Mouse (Mus musculus) forelimb bud, embryonic 11.5 days (tissue): ENCODE measurements at regions not wholly inside any gene's neighbourhood (a gene's known extent, or its start where the extent isn't known, plus 50 kb on each side); places are given as distances from the start of the nearest gene placed in this dataset.

Experiments
- DNase-seq: peaks from one replicate; pipeline ENCODE4 v3.0.0-alpha.2; 2012; ENCODE audit warnings: low read depth, low spot score

DNA sequence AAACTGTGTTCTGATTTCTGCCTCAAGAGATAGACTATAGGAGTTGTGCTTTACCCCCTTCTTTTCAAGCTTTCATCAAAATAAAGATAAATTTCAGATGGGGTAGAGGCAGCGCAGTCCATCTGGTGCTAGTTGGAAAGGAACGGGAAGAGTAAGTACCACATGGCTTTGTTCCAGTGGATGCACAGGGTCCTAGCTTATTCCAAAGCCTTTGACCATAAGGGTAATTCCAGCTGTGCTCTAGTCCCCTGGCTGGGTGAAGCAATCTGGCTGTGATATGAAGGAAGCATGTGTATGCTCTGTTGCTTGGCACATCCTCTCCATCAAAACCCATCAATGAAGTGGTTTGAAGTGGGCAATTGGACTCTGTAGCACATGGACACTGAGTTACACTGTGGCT is 155.6 kb downstream of the 1190002N15Rik start:
- no peak for DNase-seq

- no peak for DNase-seq
Measured at GRCm38 (mm10) chr9:94378835-94379234, 159.0 kb downstream of the 1190002N15Rik start.

GRCm38 (mm10) chr9:94378291-94378690 is 159.6 kb downstream of the 1190002N15Rik start:
- DNase-seq = no peak

DNA sequence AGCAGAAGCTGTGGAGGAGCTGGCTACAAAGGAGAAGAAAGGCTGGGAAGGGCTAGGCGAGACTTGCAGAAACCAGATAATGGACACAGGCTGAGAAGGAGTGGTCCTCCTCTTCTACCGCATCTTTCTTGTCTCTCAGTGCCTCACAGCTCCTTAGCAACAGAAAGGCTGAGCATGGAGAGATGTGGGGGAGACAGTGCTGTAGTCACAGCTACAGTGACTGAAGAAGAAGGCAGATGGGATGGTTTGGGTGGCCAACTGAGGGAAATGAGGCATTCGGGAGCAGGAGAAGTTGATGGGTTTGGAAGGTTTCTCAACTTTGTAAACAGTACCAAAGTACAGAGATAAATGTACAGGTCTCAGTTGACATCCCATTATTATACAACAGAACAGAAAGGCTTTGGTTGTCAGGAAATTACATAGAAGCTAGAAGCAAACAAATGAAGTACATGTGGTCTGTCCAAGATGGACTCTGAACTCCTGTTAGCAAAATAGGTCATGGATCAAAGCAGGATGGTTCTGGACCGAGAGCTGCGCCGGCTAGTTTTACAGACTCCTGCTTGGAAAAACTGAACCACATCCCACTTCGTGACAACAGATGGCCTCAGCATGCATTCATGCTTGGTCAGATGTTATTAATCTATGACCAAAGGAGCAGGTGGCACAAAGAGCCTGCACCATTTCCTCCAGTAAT is 160.4 kb downstream of the 1190002N15Rik start:
- DNase-seq = peak; percentile 7

- no peak for DNase-seq
Measured at GRCm38 (mm10) chr9:94370976-94371375, 166.9 kb downstream of the 1190002N15Rik start.

- DNase-seq = no peak
Measured at GRCm38 (mm10) chr9:94368231-94368936, 169.5 kb downstream of the 1190002N15Rik start.

DNA sequence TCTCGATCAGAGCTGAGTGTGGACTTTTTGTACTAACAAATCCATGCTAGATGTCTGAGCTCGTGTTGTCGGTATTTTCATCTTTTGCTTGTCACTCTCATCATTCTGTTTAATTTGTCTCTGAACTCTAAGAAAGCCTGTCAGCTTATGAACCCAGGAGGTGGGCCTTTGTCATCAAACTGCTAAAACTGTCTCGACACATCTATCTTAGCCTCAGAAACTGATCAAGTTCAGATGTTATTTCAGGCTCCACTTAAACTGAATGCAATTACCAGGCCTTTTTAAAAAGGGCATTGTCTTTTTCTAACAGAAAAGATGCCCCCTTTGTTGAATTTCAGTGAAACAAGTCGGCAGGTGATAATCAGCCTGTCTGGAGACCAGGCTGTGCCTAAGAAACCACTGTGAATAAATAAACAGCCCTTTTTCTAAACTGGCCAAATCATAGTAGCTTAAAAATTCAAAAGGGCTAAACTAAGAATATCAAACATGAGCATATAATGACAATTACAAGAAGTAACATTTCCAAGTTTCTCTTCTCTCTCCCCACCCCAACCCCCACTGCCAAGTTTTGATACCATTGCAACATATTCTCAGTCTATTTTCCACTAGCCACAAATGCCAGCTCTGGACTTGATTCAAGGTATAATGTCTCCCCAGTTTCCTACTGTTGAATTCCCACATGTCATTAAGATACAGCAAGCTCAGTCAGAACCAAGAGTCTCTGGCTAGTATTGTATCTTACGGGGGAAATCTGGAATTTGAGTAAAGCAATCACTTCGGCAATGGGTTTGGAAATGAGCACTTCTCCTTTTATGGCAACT is 175.8 kb downstream of the 1190002N15Rik start:
- DNase-seq = no peak

- DNase-seq = no peak
Measured at GRCm38 (mm10) chr9:94361011-94361410, 176.9 kb downstream of the 1190002N15Rik start.

DNA sequence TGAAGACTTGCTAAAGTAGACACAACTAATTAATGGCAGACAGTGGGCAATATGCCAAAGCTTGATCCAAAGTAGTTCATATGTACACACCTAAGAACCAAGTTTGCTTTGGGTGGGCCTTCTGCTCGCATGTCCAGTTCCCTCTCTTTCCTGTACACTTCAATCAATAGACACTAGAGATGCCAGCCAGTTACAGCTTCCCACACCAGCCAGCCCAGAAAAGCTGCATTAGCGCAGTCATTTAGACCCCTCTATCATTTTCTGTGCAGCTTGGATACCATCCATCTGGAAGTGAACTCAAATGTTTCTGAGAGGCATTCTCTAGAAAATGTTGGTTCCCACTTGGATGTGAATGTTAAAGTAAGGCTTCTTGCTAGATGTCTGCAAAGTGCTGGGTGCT is 179.7 kb downstream of the 1190002N15Rik start:
- DNase-seq = no peak

- no peak for DNase-seq
Measured at GRCm38 (mm10) chr9:94342011-94342410, 195.9 kb downstream of the 1190002N15Rik start.

GRCm38 (mm10) chr9:94341531-94341930 is 196.3 kb downstream of the 1190002N15Rik start:
- no peak for DNase-seq

GRCm38 (mm10) chr9:94333450-94333849 is 204.4 kb downstream of the 1190002N15Rik start:
- DNase-seq = no peak

- DNase-seq = no peak
Measured at GRCm38 (mm10) chr9:94323011-94323410, 214.9 kb downstream of the 1190002N15Rik start.

DNA sequence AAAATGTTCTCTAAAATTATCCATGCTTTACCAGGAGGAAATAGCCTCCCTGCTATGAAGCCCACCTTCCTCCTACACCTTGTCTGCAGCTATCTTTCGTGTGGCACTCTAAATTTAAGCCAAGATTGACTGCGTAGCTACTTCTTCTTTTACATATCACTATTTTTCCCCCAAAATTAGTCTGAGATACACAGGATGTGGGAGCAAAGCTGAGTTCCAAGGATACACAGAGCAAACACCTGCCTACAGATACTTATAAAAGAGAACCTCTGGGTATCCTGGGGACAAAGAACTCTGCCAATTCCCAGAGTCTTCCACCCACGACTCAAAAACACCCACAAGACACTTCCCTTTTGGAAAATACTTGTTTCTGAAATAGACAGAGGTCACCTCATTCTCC is 235.3 kb downstream of the 1190002N15Rik start:
- no peak for DNase-seq

- DNase-seq = no peak
Measured at GRCm38 (mm10) chr9:94301896-94302295, 236.0 kb downstream of the 1190002N15Rik start.

GRCm38 (mm10) chr9:94295431-94295830 is 242.4 kb downstream of the 1190002N15Rik start:
- DNase-seq = no peak

DNA sequence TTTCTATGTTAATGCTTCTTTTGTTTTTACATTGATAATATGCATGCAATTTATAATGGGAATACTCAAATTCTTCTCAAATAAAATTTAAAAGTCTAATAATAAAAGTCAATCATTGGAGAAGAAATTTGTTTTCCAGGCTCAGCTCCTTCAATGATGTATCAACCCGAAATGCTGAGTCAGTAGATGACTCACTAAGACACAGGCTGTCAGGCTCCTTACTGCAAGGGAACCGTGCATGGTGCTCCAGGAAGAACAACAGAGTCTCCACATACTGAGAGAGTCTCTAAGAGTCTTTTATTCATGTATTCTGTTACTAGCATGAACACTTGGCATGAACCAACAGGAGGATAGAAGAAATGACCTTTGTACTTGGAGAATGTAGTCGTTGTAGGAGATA is 245.7 kb downstream of the 1190002N15Rik start:
- no peak for DNase-seq

GRCm38 (mm10) chr9:94289546-94289945 is 248.3 kb downstream of the 1190002N15Rik start:
- DNase-seq = no peak

GRCm38 (mm10) chr9:94287559-94287958 is 250.3 kb downstream of the 1190002N15Rik start:
- DNase-seq = no peak

DNA sequence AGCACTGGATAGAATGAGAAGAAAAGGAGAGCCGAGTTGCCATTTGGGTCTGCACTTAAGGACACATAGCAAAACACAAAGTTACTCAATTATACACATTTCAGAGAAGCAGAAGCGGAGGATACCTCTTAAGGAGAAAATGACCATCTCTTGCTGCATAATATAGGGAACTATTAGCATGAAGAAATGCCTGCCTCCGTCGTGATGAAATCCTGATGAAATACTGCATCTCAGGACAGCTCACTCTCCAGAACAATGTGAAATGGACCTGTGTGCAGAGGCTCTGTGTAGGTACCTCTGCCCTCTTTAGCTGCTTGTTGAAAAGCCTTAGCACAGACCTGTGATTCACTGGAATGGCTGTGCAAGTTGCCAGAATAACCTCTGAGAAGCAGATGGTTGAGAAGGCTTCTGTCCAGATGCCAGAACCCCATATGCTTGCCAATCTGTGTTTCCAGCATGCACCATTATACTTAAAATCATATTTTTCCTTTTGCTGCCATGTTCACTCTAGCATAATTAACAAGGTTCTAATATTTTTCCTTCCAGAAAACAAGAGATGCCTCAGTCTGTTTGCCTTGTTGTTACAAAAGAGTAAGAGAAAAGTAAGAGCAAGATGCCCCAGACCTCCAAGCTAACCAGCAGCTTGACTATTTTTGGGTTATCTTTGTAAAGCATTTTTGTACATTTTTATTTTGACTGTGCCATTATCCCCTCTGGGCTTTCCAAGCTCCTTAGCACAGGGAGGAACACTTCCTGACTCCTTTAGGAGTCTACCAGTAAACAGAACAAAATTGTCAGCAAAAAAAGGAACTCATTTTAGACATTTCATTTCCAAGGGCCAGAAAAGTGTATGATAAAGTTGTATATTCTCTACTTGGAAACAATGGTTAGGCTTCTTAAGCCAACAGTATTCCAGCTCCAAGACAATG is 259.0 kb downstream of the 1190002N15Rik start:
- no peak for DNase-seq

DNA sequence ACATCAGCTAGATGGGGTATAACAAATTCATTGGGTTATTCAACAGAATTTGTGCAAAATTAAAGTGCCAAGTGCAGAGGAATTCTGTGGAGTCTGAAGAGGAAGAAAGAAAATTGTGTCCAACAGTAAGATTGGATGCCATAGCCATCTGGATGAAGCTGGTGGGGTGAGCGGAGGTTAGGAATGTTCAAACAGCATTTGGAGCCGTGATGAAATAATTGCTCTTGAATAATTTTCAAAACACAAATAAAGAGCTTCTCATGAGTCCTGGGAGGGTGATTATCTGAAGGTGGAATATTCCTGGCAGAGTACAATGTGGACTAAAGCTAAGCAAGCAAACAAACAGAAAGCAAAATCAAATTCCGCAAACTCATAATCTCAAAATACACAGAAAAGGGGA is 260.8 kb downstream of the 1190002N15Rik start:
- DNase-seq = no peak
